Mouse (Mus musculus) lung, postnatal 0 days (tissue): ENCODE measurements around the gene Slc6a12.

ENCODE experiments used
- CTCF ChIP-seq: IDR thresholded peaks from 2 replicates; pipeline ENCODE4 v1.5.1; 2016; ENCODE audit warnings: antibody characterized with exemption, mild to moderate bottlenecking
- EP300 ChIP-seq: IDR thresholded peaks from 2 replicates; pipeline ENCODE4 v1.6.1; 2016; ENCODE audit warnings: antibody characterized with exemption, mild to moderate bottlenecking, control low read depth

- TF ChIP-seq EP300 (no peak), CTCF (no peak)
Observed at GRCm38 (mm10) chr6:121305571-121305970, 37.3 kb upstream of the Slc6a12 start.
